Mouse (Mus musculus) retina, postnatal 7 days (tissue): ENCODE measurements around the gene Xbp1.
"Not testable (repeated sequence)": the region's sequence is repeated elsewhere in the genome, so short reads cannot be mapped to it uniquely, and the experiment has no call there.

Source experiments
- DNase-seq: peaks from one replicate; pipeline ENCODE4 v3.0.0-alpha.2; 2012; ENCODE audit warnings: low read depth, low spot score

The Xbp1 gene

DNA sequence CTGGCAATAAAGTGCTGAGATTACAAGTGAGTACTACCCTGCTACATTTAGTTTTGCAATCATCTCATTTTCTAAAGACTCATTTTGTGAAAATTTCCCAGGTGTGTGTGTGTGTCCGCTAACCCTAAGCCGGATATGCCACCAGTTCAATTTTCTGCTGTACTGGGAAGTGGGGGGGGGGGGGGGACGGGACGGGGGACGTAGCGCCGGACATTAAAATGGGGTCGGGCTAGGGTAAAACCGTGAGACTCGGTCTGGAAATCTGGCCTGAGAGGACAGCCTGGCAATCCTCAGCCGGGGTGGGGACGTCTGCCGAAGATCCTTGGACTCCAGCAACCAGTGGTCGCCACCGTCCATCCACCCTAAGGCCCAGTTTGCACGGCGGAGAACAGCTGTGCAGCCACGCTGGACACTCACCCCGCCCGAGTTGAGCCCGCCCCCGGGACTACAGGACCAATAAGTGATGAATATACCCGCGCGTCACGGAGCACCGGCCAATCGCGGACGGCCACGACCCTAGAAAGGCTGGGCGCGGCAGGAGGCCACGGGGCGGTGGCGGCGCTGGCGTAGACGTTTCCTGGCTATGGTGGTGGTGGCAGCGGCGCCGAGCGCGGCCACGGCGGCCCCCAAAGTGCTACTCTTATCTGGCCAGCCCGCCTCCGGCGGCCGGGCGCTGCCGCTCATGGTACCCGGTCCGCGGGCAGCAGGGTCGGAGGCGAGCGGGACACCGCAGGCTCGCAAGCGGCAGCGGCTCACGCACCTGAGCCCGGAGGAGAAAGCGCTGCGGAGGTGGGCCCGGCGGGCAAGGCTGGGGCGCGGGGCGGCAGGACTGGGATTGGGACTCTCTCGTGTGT lies at the start of gene Xbp1:
TSS of gene Xbp1 (plus strand) at position 248 of the 854 bp plus-strand sequence.
- DNase-seq: peak; percentile 88

DNA sequence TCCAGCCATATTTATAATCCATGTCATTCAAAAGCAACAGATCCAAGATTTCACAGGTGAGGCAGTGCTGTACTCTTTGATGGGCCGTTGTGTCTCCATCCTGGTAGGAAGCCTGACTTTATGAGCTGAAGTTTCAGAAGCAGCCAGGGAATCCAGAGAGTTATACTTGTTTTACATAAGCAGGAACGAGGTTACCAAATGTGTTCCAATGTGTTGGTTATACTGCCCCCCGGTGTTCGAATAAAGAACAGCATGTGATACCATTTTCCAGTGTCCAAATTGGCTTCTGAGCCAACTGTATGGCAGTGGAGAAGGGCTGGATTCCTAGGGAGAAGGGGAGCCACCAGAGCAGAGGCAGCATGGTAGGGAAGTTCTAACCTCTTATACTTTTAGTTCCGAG lies 46.3 kb upstream of the Xbp1 start:
- DNase-seq: peak; percentile 64

DNA sequence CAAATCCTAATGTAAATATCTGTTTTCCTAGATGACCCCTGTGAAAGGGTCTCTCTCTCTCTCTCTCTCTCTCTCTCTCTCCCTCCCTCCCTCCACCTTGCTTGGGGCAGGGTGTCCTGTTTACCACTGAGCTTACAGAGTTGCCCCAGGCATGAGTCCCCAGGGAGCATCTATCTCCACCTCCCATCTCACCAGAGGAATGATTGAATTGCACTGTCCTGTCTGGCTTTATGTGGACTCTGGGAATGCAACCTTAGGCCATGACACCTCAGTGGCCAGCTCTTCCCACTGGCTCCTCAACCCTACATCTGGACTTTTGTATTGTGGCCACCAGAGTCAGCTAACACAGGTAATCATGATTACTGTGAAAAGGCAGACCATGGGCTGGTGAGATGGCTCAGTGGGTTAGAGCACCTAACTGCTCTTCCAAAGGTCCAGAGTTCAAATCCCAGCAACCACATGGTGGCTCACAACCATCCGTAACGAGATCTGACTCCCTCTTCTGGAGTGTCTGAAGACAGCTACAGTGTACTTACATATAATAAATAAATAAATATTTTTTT lies 44.8 kb upstream of the Xbp1 start:
- DNase-seq: not testable (repeated sequence)

DNA sequence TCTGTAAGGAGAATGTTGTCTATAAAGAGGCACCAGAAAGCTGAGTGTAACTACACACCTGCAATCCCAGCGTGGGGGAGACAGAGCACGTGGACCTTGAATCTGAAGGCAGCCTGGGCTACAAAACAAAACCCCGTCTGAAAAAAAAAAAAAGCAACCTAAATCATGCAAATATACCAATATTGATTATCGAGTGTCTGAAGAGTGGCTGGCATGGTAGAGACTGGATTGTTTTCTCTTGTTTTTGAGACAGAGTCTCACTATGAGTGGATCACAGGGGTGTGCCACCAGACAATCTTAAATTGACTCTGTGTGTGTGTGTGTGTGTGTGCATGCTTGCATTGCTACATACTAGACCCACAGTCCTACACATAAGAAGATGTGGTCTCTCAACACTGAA lies 43.7 kb upstream of the Xbp1 start:
- DNase-seq: no peak

DNA sequence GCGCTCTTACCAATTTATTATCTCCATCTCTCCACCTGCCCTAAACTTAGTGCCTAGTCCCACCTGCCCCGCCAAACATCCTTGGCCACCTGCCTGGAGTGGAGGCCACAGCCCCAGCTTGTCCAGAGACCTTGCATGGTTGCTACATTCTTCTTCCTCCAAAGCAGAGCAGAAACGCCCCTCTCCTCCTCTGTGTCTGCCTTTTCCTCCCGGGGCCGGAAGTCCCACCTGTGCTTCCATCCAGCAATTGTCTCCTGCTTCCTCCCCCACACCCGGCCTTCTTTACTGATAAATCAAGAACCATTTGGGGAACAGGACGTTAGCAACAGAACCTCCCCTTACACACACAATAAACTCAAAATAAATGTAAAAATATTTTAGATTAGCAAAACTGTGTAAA lies 42.3 kb upstream of the Xbp1 start:
- no peak for DNase-seq

DNA sequence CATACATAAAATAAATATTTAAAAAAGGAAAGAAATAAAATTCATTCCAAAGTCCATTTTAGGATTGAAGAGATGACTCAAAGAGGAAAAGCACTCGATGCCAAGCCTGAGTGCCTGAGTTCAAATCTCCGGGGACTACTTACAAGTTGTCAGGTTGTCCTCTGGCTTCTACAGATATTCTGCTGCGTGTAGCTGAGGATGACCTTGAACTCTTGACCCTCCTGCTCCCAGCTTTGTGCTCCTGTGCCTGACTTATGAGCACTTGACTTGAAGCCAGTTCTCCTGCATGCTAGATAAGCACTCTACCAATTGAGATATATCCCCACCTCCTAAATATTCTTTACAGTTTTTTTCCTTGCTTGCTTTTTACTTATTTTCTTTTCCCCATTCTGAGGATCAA lies 41.6 kb upstream of the Xbp1 start:
- no peak for DNase-seq

DNA sequence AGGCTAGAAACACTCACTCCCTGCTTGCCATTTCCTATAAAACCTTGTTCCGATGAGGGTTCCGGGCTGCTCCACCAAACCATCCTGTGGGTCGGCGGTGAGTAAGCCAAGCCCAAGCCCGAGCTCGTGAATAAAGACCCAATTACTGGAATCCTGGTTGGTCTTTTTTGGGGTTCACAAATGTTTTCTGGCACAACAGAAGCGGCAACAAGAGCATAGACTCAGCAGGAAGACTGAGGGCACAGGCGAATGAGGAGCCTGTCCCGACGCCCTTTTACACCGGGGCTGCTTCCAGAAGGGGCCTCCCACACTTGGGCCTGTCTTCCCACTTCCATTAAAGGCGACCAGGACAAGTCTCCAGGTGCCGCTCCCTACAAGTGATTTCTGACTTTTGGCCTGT lies 37.9 kb upstream of the Xbp1 start:
- no peak for DNase-seq

DNA sequence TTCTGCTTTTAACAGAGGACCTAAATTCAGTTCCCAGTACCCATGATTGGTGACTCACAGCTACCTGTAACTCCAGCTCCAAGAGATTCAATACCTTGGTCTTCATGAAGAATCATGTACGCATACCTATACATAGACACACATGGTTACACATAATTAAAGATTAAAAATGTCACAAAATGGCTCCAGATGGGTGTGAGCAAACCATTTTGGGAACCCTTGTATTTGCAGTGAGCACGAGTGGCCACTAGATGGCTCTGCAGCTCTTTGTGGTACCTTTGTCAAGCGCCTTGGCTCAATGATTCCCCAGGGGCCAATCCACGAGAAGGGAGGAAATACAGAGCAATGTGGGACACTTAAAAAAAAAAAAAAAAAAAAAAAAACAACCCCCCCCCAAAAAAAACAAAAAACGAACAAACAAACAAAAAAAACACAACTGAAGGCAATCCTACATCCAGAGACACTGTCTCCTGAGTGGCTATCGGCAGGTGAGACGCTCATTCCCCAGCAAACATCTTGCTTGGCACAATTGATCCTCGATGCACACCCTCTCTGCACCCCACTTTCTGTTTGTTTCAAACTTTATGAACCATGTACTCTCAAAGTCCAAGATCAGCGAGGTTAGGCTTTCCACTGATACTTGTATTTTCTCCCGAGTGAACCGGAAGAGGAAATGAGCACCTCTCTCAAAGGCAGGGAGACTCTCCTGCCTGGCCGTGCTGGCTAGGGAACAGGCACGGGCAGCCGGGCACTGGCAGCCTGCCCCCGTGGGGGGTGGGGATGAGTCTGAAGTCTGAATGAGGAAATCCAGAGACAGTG lies 35.1 kb upstream of the Xbp1 start:
- peak; percentile 79 for DNase-seq

DNA sequence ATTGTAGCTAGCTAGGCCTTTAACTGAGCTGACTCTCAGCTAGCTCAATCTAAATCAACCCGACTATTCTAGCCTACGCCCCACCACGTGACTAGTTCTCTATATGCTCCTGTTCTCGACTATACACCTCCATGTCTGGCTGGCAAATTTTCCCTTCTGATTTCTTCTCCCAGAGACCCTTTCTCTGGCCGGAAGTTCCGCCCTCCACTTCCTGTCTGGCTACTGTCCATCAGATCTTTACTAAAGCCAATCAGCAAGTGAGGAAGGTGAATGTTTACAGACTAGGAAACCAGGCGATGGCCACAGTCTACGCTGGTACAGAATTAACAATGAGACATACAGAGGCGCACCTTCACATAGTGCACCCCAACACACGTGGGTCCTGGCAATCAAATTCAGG lies 31.0 kb upstream of the Xbp1 start:
- not testable (repeated sequence) for DNase-seq

DNA sequence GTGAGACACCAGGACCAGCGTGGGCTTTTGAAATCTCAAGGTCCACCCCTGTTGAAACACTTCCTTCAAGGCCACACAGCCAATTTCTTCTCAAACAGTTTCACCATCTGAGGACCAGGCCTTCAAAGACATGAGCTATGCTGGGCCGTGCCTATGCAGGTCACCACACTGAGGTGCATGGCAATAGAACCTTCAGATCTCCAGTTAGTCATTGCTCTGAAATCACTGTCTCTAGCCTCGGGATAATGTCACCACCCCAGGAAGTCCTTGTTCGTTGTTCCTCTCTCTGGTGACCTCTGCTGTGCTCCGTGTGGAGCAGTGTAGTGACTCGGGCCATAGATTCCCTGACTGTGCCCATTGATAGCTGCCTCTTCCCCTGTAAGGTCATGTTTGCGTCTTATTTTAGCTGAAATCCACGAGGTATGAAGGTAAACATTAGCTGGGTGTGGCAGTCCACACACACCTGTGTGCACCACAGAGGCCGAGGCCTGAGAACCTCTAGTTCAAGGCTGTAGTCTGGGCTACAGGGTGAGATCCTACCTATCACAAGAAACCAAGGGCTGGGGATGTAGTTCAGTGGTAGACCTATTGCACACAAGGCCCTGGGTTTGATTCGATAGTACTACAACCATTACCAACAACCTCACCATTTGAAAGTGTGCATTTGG lies 29.3 kb upstream of the Xbp1 start:
- no peak for DNase-seq

DNA sequence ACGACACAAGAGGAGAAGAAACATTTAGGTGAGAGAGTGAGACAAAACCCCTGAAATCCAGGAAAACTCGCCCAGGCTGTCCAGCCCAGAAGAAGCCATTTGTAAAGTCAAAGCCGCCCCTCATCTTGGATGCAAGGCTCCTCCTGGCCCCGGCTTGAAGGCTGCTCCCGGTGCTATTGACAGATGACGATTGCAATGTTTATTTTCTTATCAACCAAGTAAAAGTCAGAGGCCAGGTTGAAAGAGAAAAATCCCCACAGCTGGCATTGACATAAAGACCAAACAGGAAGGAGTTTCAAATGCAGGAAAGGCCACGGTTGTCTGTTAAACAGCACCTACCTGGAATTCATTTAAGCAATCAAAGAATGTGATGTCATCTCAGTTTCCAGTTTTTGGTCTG lies 28.5 kb upstream of the Xbp1 start:
- DNase-seq: no peak

DNA sequence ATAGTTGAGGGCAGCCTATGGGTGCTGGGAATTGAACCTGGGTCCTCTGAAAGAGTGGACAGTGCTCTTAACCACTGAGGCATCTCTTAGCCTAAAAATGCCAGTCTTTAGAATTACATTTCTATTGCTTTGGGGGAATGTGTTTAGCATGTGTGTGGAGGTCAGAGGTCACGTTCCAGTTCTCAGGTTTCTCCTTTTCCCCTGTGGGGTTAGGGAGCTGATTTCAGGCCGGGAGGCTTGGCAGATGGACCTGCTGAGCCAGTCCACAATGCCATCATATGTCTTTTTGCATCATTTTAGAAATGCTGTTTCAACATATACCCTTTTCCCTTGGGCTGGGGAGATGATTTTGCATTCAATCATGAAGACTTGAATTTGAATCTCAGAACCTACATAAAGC lies 26.6 kb upstream of the Xbp1 start:
- no peak for DNase-seq

DNA sequence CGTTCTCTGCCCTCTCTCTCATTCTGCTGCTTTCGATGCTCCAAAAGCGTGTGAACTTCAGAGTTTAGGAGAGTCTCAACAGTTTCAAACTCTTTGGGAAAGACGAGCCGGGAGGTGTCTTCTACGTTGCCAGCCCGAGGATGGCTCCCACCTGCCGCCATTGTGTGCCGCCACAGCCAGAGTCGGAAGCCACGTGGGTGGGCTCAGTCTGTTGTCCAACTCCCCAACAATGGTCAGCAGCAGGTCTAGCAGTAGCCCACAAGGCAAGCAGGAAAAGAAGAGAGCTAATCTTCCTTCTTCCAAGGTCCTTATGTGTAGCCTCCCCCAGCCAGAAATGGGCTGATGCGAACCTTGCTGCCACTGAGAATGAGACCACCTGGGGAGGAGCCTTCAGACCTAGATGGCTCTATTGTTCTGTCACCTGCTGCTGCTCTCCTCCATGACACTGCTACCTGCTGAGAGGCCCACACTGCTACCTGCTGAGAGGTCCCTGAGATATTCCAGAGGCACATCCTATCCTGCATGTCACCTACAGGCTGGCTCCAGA lies 25.1 kb upstream of the Xbp1 start:
- DNase-seq: no peak

DNA sequence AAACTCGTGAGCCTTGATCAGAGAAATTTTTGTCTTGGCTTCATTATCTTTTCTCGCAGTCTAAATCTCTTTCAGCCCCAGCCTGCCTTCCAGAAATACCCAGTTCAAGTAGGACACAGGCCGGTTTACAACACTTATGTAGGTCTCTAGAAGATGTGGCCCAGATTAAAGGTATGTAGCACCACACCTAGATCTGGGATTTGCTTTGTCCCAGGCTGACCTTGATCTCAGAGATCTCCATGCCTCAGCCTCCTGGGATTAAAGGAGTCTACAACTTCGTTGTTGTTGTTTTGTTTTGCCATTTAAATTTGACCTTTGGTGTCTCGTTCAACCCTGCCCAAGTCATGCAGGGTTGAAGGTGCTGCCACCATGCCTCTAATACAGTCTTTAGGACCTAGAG lies 24.6 kb upstream of the Xbp1 start:
- no peak for DNase-seq

DNA sequence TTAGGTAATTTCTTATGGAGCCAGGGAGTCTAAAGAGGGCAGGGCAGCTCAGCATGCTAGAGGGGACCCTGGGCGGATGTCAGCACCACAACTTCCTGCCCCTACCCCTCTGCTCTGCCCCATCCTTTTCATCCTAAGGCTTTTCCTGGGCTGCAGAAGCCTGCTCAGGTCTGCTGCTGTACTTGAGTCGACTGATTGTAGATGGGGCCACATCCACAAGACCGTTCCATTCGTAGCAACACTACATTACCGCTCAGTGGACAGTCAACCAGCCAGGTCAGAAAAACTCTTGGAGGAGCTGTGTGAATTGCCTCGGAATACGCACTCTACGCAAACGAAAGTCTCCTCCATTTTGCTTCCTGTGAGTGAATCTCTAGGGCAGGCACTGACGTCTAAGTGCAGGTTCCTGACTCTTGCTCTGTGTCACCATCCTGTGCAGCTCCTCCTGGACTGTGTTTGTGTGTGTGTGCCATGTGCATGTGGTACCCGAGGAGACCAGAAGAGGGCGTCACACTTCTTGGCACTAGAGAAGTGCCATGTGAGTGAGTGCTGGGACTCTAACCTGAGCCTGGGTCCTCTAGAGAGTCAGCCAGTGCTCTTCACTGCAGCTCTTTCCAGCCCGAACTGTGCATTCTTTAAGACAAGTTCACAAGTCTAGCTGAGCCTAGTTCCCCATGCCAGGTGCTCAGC lies 23.8 kb upstream of the Xbp1 start:
- DNase-seq: no peak

DNA sequence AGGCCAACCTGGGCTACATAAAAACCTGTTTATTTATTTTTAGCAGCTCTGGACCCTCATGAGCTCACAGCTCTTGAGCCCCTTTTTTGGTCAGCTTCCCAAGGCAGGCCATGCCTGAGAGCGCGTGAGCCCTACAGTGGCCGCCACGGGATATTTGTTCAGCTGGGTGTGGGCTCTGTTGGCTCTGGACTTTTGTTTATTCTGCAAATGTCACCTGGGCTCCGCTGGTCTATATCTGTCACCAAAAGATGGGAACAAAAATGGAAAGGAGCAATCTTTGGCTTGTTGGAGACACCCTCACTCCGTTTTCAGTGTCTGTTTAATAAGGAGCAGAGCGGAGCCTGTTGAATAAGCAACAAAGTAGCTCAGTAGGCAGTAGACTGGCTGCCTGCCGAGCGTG lies 22.0 kb upstream of the Xbp1 start:
- DNase-seq: no peak

DNA sequence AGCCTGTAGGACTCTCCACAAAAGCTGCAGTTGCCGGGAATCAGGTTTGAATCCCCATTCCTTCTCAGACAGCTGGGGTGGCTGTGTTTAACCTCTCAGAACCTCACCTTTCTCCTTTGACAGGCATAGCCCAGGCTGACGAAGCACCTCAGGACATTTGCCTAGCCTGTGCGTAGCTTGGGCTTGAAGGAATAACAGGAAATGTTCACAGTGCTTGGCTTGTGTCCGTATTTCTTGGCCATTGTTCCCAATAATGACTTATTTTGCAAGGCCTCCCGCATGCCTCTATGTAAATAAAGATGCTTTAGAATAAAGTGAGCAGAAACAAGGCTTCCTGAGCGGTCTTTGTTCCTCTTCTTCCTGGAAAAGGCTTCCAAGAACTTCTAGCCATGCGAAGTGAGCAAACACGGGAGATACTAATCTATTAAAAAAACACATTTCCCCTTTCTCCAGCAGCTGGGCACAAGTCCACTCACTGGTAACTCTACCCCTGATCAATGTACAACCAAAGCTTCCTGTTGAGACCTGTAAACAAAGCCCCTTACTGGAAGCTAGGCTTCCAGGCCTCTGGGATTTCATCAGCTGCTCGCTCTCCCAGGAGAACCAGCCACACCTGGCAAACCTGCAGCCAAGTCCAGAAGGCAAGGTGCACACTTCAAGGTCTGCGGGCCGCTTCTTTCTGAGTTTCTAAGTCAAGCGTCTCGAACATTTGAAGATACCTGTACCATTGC lies 21.4 kb upstream of the Xbp1 start:
- DNase-seq: no peak

DNA sequence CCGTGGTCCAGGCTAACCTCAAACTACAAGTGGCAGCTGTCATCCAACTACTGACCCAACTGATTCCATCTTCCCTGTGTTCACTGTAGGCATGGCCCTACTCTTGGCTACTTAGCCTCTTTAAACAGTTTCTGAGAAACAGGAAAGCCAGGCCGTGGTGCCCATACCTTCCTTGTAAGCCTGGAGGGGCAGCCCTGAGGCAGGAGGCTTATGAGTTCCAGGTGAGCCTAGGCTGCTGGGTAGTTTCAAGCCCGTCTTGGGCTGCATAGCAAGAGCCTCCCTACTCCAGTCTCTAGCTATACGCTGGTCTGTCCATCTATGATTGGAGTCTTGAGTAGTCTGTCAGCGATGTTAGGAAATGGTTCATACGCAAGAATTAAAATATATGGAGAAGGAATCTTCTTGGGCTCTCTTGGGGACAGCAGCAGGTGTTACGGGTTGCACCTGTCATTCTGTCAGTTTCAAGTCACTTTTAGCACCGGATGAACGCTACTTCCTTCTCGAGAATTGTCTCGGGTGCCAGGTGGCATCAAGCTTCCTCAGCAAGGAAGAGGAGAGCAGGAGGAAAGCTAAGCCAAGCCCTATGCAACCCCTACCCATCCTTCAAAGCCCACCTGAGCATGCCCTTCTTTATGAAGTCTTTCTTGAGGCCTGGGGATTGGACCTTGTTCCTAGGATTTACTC lies 20.4 kb upstream of the Xbp1 start:
- DNase-seq: no peak

DNA sequence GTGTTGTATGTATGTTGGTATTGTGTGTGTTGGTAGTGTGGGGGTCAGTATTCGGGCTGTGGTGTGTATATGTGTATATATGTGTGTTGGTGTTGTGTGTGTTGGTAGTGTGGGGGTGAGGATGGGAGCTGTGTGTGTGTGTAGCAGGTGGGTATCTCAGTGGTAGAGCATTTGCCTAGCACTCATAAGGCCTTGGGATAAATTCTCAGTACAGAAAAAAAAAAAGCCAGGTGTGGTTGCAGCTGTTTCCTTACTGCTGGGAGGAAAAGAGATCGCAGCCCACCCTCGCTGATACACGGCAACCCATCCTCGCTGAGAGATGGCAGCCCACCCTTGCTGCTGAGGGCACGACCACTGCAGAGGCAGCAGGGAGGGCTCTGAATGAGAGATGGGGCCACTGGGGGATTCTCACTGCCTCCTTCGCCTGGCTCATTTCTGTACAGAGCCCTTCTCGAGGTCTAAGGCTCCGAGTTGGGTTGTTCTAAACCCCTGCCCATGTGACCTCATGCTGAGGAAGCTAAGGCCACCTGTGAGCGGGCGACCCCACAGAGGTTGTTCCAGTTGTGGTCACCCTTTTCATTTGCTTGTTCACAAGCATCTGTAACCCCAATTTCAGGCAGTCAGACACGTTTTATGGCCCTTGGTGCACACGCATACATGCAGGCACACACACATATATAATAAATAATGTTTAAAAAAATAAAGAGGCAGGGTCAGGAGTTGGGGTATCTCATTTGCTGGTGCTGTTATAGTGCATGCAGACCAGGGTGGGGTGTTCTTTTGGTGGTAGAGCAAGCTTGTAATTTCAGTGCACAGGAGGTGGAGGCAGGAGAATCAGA lies 19.3 kb upstream of the Xbp1 start:
- DNase-seq: no peak
